Mouse (Mus musculus): ENCODE measurements around the gene Galr2. TPM values are rescaled to one million over a fixed set of nuclear protein-coding genes. Genes with fewer than 3 reads are reported as not detected.
A peak's percentile ranks its signal among the peaks of the same experiment; 100 is the strongest.
"Not testable (repeated sequence)": the region's sequence is repeated elsewhere in the genome, so short reads cannot be mapped to it uniquely, and the experiment has no call there.

Galr2 gene
- polyA plus RNA-seq, 1 experiment from 2014 or later: 0.46 TPM

- not testable (repeated sequence) for H3K36me3 ChIP-seq (ENCODE audit: control insufficient read depth, insufficient read depth, low read length); H3K4me2 ChIP-seq (ENCODE audit: low read length); H3K4me3 ChIP-seq (ENCODE audit: low read depth, low read length); H3K9ac ChIP-seq (ENCODE audit: low read depth, low read length); H3K27ac ChIP-seq (ENCODE audit: low read length); H3K9me3 ChIP-seq (replicated peaks; ENCODE audit: control insufficient read depth, low read length, poor library complexity, severe bottlenecking); ATAC-seq
- Histone ChIP-seq H3K4me1 (ENCODE audit: control insufficient read depth, insufficient read depth, low read length) (peaks cover 24% of the 10 kb centered on the region), H3K27me3 (ENCODE audit: control insufficient read depth, insufficient read depth, low read depth, low read length) (peaks cover 13% of the 10 kb centered on the region)
- 100% methylated on average over 1 of the region's 1 CpGs for WGBS
Observed at GRCm38 (mm10) chr11:116277184-116277583, 3.6 kb upstream of the Galr2 start.

- no peaks in the 10 kb centered on the region for H3K9me3 ChIP-seq (replicated peaks; ENCODE audit: control insufficient read depth, low read length, poor library complexity, severe bottlenecking)
- no peaks in the 10 kb centered on the region for H3K36me3 ChIP-seq (ENCODE audit: control insufficient read depth, insufficient read depth, low read length)
- H3K4me3 ChIP-seq (ENCODE audit: low read depth, low read length): peak overlapping the region; percentile 26
- H3K4me2 ChIP-seq (ENCODE audit: low read length): peak overlapping the region; percentile 51
- 0 out of 2 replicates have a peak, but pooled peaks have one; percentile 34 for ATAC-seq
- no peak overlapping the region for H3K27ac ChIP-seq (ENCODE audit: low read length)
- H3K4me1 ChIP-seq (ENCODE audit: control insufficient read depth, insufficient read depth, low read length): peaks cover 16% of the 10 kb centered on the region
- H3K27me3 ChIP-seq (ENCODE audit: control insufficient read depth, insufficient read depth, low read depth, low read length): peaks cover 44% of the 10 kb centered on the region
- whole genome bisulfite sequencing: 1% methylated on average over 18 of the region's 18 CpGs
- H3K9ac ChIP-seq (ENCODE audit: low read depth, low read length): peak overlapping the region; percentile 50
Observed at GRCm38 (mm10) chr11:116281671-116282070, 932 bp downstream of the Galr2 start.

GRCm38 (mm10) chr11:116282089-116282488 lies 1.4 kb downstream of the Galr2 start:
- no peaks in the 10 kb centered on the region for H3K36me3 ChIP-seq (ENCODE audit: control insufficient read depth, insufficient read depth, low read length)
- WGBS: 2% methylated on average over 11 of the region's 11 CpGs
- no peak overlapping the region for H3K4me2 ChIP-seq (ENCODE audit: low read length)
- H3K27me3 ChIP-seq (ENCODE audit: control insufficient read depth, insufficient read depth, low read depth, low read length): peaks cover 44% of the 10 kb centered on the region
- H3K9ac ChIP-seq (ENCODE audit: low read depth, low read length): no peak overlapping the region
- no peaks in the 10 kb centered on the region for H3K9me3 ChIP-seq (replicated peaks; ENCODE audit: control insufficient read depth, low read length, poor library complexity, severe bottlenecking)
- ATAC-seq: no peak
- no peak overlapping the region for H3K4me3 ChIP-seq (ENCODE audit: low read depth, low read length)
- peaks cover 16% of the 10 kb centered on the region for H3K4me1 ChIP-seq (ENCODE audit: control insufficient read depth, insufficient read depth, low read length)
- no peak overlapping the region for H3K27ac ChIP-seq (ENCODE audit: low read length)

GRCm38 (mm10) chr11:116282912-116283521 lies 2.3 kb downstream of the Galr2 start:
- Histone ChIP-seq H3K4me1 (ENCODE audit: control insufficient read depth, insufficient read depth, low read length) (peaks cover 16% of the 10 kb centered on the region), H3K4me3 (ENCODE audit: low read depth, low read length) (no peak overlapping the region; the same call in 1 of the 2 replicates), H3K9ac (ENCODE audit: low read depth, low read length) (peak overlapping the region; percentile 25; the same call in 1 of the 2 replicates), H3K4me2 (ENCODE audit: low read length) (0 out of 2 replicates have a peak overlapping the region, but pooled peaks have one; percentile 20), H3K9me3 (replicated peaks; ENCODE audit: control insufficient read depth, low read length, poor library complexity, severe bottlenecking) (no peaks in the 10 kb centered on the region), H3K27me3 (ENCODE audit: control insufficient read depth, insufficient read depth, low read depth, low read length) (peaks cover 44% of the 10 kb centered on the region), H3K27ac (ENCODE audit: low read length) (no peak overlapping the region), H3K36me3 (ENCODE audit: control insufficient read depth, insufficient read depth, low read length) (peaks cover 3% of the 10 kb centered on the region; the same call in 1 of the 2 replicates)
- no peak; the same call in 1 of the 2 replicates for ATAC-seq
- WGBS: 13% methylated on average over 48 of the region's 48 CpGs

GRCm38 (mm10) chr11:116283982-116284381 lies 3.2 kb downstream of the Galr2 start:
- ATAC-seq: no peak
- H3K27ac ChIP-seq (ENCODE audit: low read length): no peak overlapping the region
- H3K4me1 ChIP-seq (ENCODE audit: control insufficient read depth, insufficient read depth, low read length): peaks cover 16% of the 10 kb centered on the region
- no peak overlapping the region for H3K4me3 ChIP-seq (ENCODE audit: low read depth, low read length)
- no peak overlapping the region for H3K4me2 ChIP-seq (ENCODE audit: low read length)
- 62% methylated on average over 6 of the region's 6 CpGs for WGBS
- H3K27me3 ChIP-seq (ENCODE audit: control insufficient read depth, insufficient read depth, low read depth, low read length): peaks cover 44% of the 10 kb centered on the region
- no peaks in the 10 kb centered on the region for H3K9me3 ChIP-seq (replicated peaks; ENCODE audit: control insufficient read depth, low read length, poor library complexity, severe bottlenecking)
- H3K9ac ChIP-seq (ENCODE audit: low read depth, low read length): no peak overlapping the region
- H3K36me3 ChIP-seq (ENCODE audit: control insufficient read depth, insufficient read depth, low read length): peaks cover 7% of the 10 kb centered on the region

GRCm38 (mm10) chr11:116285770-116286191 lies 5.0 kb downstream of the Galr2 start:
- 67% methylated on average over 7 of the region's 7 CpGs for WGBS

GRCm38 (mm10) chr11:116287351-116287750 lies 6.6 kb downstream of the Galr2 start:
- Histone ChIP-seq H3K27me3 (ENCODE audit: control insufficient read depth, insufficient read depth, low read depth, low read length) (peaks cover 31% of the 10 kb centered on the region), H3K27ac (ENCODE audit: low read length) (no peak overlapping the region), H3K9me3 (replicated peaks; ENCODE audit: control insufficient read depth, low read length, poor library complexity, severe bottlenecking) (no peaks in the 10 kb centered on the region), H3K9ac (ENCODE audit: low read depth, low read length) (no peak overlapping the region), H3K4me1 (ENCODE audit: control insufficient read depth, insufficient read depth, low read length) (peaks cover 8% of the 10 kb centered on the region), H3K4me3 (ENCODE audit: low read depth, low read length) (no peak overlapping the region), H3K4me2 (ENCODE audit: low read length) (no peak overlapping the region), H3K36me3 (ENCODE audit: control insufficient read depth, insufficient read depth, low read length) (peaks cover 28% of the 10 kb centered on the region)
- 77% methylated on average over 5 of the region's 5 CpGs for WGBS
- no peak for ATAC-seq

More at GRCm38 (mm10) chr11:116285770-116286191, 5.0 kb downstream of the Galr2 start:
- H3K4me2 ChIP-seq (ENCODE audit: low read length): no peak overlapping the region
- peaks cover 21% of the 10 kb centered on the region for H3K36me3 ChIP-seq (ENCODE audit: control insufficient read depth, insufficient read depth, low read length)
- H3K27ac ChIP-seq (ENCODE audit: low read length): no peak overlapping the region
- no peak for ATAC-seq
- H3K27me3 ChIP-seq (ENCODE audit: control insufficient read depth, insufficient read depth, low read depth, low read length): peaks cover 35% of the 10 kb centered on the region
- peaks cover 16% of the 10 kb centered on the region for H3K4me1 ChIP-seq (ENCODE audit: control insufficient read depth, insufficient read depth, low read length)
- H3K9ac ChIP-seq (ENCODE audit: low read depth, low read length): no peak overlapping the region
- H3K9me3 ChIP-seq (replicated peaks; ENCODE audit: control insufficient read depth, low read length, poor library complexity, severe bottlenecking): no peaks in the 10 kb centered on the region
- H3K4me3 ChIP-seq (ENCODE audit: low read depth, low read length): no peak overlapping the region

GRCm38 (mm10) chr11:116290556-116290955 lies 9.8 kb downstream of the Galr2 start:
- no peak overlapping the region for H3K4me3 ChIP-seq (ENCODE audit: low read depth, low read length)
- H3K27me3 ChIP-seq (ENCODE audit: control insufficient read depth, insufficient read depth, low read depth, low read length): peaks cover under 1% of the 10 kb centered on the region; the same call in 1 of the 2 replicates
- 91% methylated on average over 8 of the region's 8 CpGs for WGBS
- H3K9me3 ChIP-seq (replicated peaks; ENCODE audit: control insufficient read depth, low read length, poor library complexity, severe bottlenecking): no peaks in the 10 kb centered on the region
- H3K4me2 ChIP-seq (ENCODE audit: low read length): no peak overlapping the region
- H3K4me1 ChIP-seq (ENCODE audit: control insufficient read depth, insufficient read depth, low read length): no peaks in the 10 kb centered on the region
- no peak overlapping the region for H3K9ac ChIP-seq (ENCODE audit: low read depth, low read length)
- H3K36me3 ChIP-seq (ENCODE audit: control insufficient read depth, insufficient read depth, low read length): peaks cover 42% of the 10 kb centered on the region
- ATAC-seq: no peak
- no peak overlapping the region for H3K27ac ChIP-seq (ENCODE audit: low read length)

- Histone ChIP-seq H3K36me3 (ENCODE audit: control insufficient read depth, insufficient read depth, low read length) (peaks cover 54% of the 10 kb centered on the region), H3K9ac (ENCODE audit: low read depth, low read length) (no peak overlapping the region), H3K27ac (ENCODE audit: low read length) (no peak overlapping the region), H3K9me3 (replicated peaks; ENCODE audit: control insufficient read depth, low read length, poor library complexity, severe bottlenecking) (no peaks in the 10 kb centered on the region), H3K4me1 (ENCODE audit: control insufficient read depth, insufficient read depth, low read length) (no peaks in the 10 kb centered on the region), H3K4me3 (ENCODE audit: low read depth, low read length) (no peak overlapping the region), H3K4me2 (ENCODE audit: low read length) (no peak overlapping the region), H3K27me3 (ENCODE audit: control insufficient read depth, insufficient read depth, low read depth, low read length) (no peaks in the 10 kb centered on the region)
- ATAC-seq: no peak
- 93% methylated on average over 13 of the region's 13 CpGs for WGBS
Observed at GRCm38 (mm10) chr11:116292401-116292800, 11.7 kb downstream of the Galr2 start.

Data from midbrain, embryonic 16.5 days (tissue).